Mouse (Mus musculus) embryonic facial prominence, embryonic 14.5 days (tissue): ENCODE data around the gene Trim38. TPM values are rescaled to one million over a fixed set of nuclear protein-coding genes. Genes with fewer than 3 reads are reported as not detected.
"Not testable (repeated sequence)": the region's sequence is repeated elsewhere in the genome, so short reads cannot be mapped to it uniquely, and the experiment has no call there.

Source experiments
- ATAC-seq: fragments of 200-750 bp; cut with Nextera tagmentation; 2 replicates; pipeline ENCODE4 v1.8.0; 2017; ENCODE audit warnings: low read depth, moderate number of reproducible peaks, moderate TSS enrichment
- DNase-seq: peaks from one replicate; pipeline ENCODE4 v3.0.0-alpha.2; 2015; ENCODE audit warnings: low spot score
- H3K27ac ChIP-seq: fragments of 300-500 bp; sonication (generic); replicated peaks from 2 replicates; pipeline ENCODE4 v1.5.1; 2014; ENCODE audit warnings: low read depth, mild to moderate bottlenecking, low read length, moderate library complexity
- H3K27me3 ChIP-seq: fragments of 300-500 bp; sonication (generic); replicated peaks from 2 replicates; pipeline ENCODE4 v1.6.1; 2014; ENCODE audit warnings: low read length; ENCODE audit not compliant: control insufficient read depth, insufficient read depth
- H3K36me3 ChIP-seq: fragments of 300-500 bp; sonication (generic); 2 replicates; pipeline ENCODE4 v1.6.1; 2014; ENCODE audit warnings: low read length, mixed read lengths; ENCODE audit not compliant: control insufficient read depth, insufficient read depth
- H3K4me1 ChIP-seq: fragments of 300-500 bp; sonication (generic); 2 replicates; pipeline ENCODE4 v1.6.1; 2014; ENCODE audit warnings: antibody characterized with exemption, low read length; ENCODE audit not compliant: control insufficient read depth, insufficient read depth
- H3K4me2 ChIP-seq: fragments of 300-500 bp; sonication (generic); 2 replicates; pipeline ENCODE4 v1.6.1; 2014; ENCODE audit warnings: low read depth, mild to moderate bottlenecking, low read length, moderate library complexity, mixed read lengths
- H3K4me3 ChIP-seq: fragments of 300-500 bp; sonication (generic); 2 replicates; pipeline ENCODE4 v1.5.1; 2014; ENCODE audit warnings: low read depth, mild to moderate bottlenecking, low read length
- H3K9ac ChIP-seq: fragments of 300-500 bp; sonication (generic); 2 replicates; pipeline ENCODE4 v1.6.1; 2014; ENCODE audit warnings: low read depth, mild to moderate bottlenecking, low read length, moderate library complexity, mixed read lengths
- H3K9me3 ChIP-seq: fragments of 300-500 bp; sonication (generic); 2 replicates; pipeline ENCODE4 v1.6.1; 2016; ENCODE audit warnings: low read length; ENCODE audit not compliant: control insufficient read depth
- WGBS: fragments of 180-500 bp; shearing (Covaris S2); extraction: QIAGEN DNeasy Blood & Tissue Kit; methylation state at CpG from one replicate; pipeline ENCODE4 v1.1.7; 2014; 5-methylcytosine and 5-hydroxymethylcytosine counted together
- polyA plus RNA-seq: library from polyadenylated mRNA; unstranded; fragments of >200 nt; fragmentation: Nextera tagmentation; extraction: Ambion mirVana; gene quantifications from 2 replicates; pipeline ENCODE4 v1.2.1, GENCODE M21; 2014

Trim38 gene
- 0.31 TPM in 1 of 2 replicates, not detected in the other for polyA plus RNA-seq

DNA sequence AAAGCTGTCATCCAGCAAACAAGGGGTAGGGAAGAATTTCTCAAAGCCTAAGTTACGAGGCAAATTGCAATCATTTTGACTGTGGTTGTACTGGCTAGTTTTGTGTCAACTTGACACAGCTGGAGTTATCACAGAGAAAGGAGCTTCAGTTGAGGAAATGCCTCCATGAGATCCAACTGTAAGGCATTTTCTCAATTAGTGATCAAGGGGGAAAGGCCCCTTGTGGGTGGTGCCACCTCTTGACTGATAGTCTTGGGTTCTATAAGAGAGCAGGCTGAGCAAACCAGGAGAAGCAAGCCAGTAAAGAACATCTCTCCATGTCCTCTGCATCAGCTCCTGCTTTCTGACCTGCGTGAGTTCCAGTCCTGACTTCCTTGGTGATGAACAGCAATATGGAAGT is at the start of gene Trim38:
Trim38 (plus strand) TSS at position 301 of the 400 bp plus-strand sequence.
- H3K36me3 ChIP-seq, H3K9ac ChIP-seq, H3K4me1 ChIP-seq, H3K4me2 ChIP-seq, H3K4me3 ChIP-seq, ATAC-seq, DNase-seq, H3K27me3 ChIP-seq, H3K27ac ChIP-seq, H3K9me3 ChIP-seq: not testable (repeated sequence)
- 76% methylated on average over 2 of the region's 2 CpGs for WGBS

- Histone ChIP-seq H3K9me3 (no peaks in the 10 kb centered on the region), H3K9ac (no peak overlapping the region), H3K4me2 (no peak overlapping the region), H3K27ac (no peak overlapping the region), H3K27me3 (no peaks in the 10 kb centered on the region), H3K4me3 (no peak overlapping the region), H3K36me3 (no peaks in the 10 kb centered on the region), H3K4me1 (no peaks in the 10 kb centered on the region)
- WGBS, result 83% methylated on average over 4 of the region's 4 CpGs
- no peak for DNase-seq
- ATAC-seq, result no peak
Observed at GRCm38 (mm10) chr13:23724239-23724638, 45.5 kb upstream of the Trim38 start.

DNA sequence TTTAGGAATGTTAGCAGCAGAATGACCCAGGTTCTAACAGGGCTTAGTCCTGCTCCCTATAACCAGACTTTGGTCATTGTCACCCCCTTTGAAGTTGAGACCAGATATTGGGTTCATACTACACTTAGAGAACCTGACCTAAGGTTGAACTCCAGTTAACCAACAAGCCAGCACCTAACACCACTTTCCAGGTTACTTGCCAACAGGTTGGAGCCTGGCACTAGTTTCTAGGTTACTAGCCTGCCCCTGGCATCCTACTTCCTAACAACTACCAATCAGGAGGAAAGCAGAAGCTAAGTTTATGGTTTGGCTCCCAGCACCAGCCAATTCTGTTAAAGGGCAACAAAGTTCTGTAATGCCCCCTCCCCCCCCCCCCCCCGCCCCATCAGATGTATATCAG is 44.5 kb upstream of the Trim38 start:
- Histone ChIP-seq H3K9me3 (no peaks in the 10 kb centered on the region), H3K27ac (no peak overlapping the region), H3K4me3 (no peak overlapping the region), H3K9ac (no peak overlapping the region), H3K4me2 (no peak overlapping the region), H3K27me3 (no peaks in the 10 kb centered on the region), H3K36me3 (no peaks in the 10 kb centered on the region), H3K4me1 (no peaks in the 10 kb centered on the region)
- ATAC-seq, result no peak
- WGBS, result no CpG with 5 or more reads among the region's 1 CpGs
- no peak for DNase-seq

GRCm38 (mm10) chr13:23728472-23729191 is 41.1 kb upstream of the Trim38 start:
- H3K4me1 ChIP-seq, result no peaks in the 10 kb centered on the region
- 91% methylated on average over 18 of the region's 18 CpGs for WGBS
- ATAC-seq, result no peak

GRCm38 (mm10) chr13:23729192-23729525 is 40.6 kb upstream of the Trim38 start:
- Histone ChIP-seq H3K27ac (no peak overlapping the region), H3K9me3 (no peaks in the 10 kb centered on the region), H3K27me3 (no peaks in the 10 kb centered on the region), H3K36me3 (no peaks in the 10 kb centered on the region), H3K9ac (no peak overlapping the region), H3K4me2 (no peak overlapping the region), H3K4me3 (no peak overlapping the region), H3K4me1 (no peaks in the 10 kb centered on the region)
- DNase-seq (no peak), ATAC-seq (no peak)
- WGBS, result 89% methylated on average over 9 of the region's 9 CpGs

More at GRCm38 (mm10) chr13:23728472-23729191, 41.1 kb upstream of the Trim38 start:
- H3K27me3 ChIP-seq, result no peaks in the 10 kb centered on the region
- H3K4me2 ChIP-seq, result no peak overlapping the region
- DNase-seq, result no peak
- no peak overlapping the region for H3K4me3 ChIP-seq
- H3K36me3 ChIP-seq, result no peaks in the 10 kb centered on the region
- H3K9me3 ChIP-seq, result no peaks in the 10 kb centered on the region
- no peak overlapping the region for H3K27ac ChIP-seq
- H3K9ac ChIP-seq, result no peak overlapping the region

DNA sequence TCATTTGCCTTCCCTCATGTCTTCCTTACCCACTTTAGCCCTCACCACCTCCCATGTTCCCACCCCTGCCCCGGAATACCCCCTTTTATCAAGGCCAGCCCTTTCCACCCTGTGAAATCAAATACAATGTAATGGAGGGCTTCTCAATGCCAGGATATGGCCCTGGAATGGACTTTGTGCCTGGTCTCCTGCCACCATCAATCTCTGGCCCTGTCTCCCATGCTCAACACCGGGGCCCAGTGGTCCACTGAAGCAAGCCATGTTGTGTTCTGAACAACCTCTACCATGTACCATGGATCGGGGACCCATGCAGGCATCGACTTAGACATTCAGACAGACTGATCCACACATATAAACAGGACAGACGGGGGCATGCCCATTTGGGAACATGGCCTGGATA is 40.0 kb upstream of the Trim38 start:
- no peaks in the 10 kb centered on the region for H3K36me3 ChIP-seq
- no peak overlapping the region for H3K9ac ChIP-seq
- no peak overlapping the region for H3K4me2 ChIP-seq
- H3K9me3 ChIP-seq, result no peaks in the 10 kb centered on the region
- H3K4me1 ChIP-seq, result no peaks in the 10 kb centered on the region
- H3K4me3 ChIP-seq, result no peak overlapping the region
- DNase-seq (no peak), ATAC-seq (no peak)
- 95% methylated on average over 5 of the region's 5 CpGs for WGBS
- no peak overlapping the region for H3K27ac ChIP-seq
- no peaks in the 10 kb centered on the region for H3K27me3 ChIP-seq

DNA sequence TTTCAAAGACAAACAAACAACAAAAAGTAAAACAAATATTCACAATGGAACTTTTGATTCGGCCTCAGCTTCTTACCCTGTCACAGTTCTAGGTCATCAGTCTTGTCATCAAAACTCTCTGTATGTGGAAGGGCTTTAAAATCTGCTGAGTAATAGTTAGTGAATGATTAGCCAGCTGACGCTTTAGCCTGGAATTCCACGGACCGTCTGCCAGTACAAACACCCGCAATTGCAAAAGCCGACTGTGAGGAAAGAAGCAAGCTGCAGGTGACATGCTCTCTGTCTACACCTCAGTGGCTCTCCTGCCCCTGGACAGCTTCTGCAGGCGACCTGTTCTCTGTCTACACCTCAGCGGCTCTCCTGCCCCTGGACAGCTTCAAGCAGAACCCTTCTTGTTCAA is 39.2 kb upstream of the Trim38 start:
- no peaks in the 10 kb centered on the region for H3K4me1 ChIP-seq
- H3K4me2 ChIP-seq, result no peak overlapping the region
- H3K36me3 ChIP-seq, result no peaks in the 10 kb centered on the region
- H3K27me3 ChIP-seq, result no peaks in the 10 kb centered on the region
- ATAC-seq (no peak), DNase-seq (peak; percentile 31)
- 34% methylated on average over 8 of the region's 8 CpGs for WGBS
- H3K9me3 ChIP-seq, result no peaks in the 10 kb centered on the region
- no peak overlapping the region for H3K9ac ChIP-seq
- H3K4me3 ChIP-seq, result no peak overlapping the region
- H3K27ac ChIP-seq, result no peak overlapping the region

- 27% methylated on average over 8 of the region's 8 CpGs for WGBS
- H3K4me3 ChIP-seq, result no peak overlapping the region
- no peak overlapping the region for H3K9ac ChIP-seq
- H3K4me1 ChIP-seq, result no peaks in the 10 kb centered on the region
- no peak overlapping the region for H3K27ac ChIP-seq
- DNase-seq, result peak; percentile 80
- no peaks in the 10 kb centered on the region for H3K9me3 ChIP-seq
- H3K4me2 ChIP-seq, result no peak overlapping the region
- no peaks in the 10 kb centered on the region for H3K36me3 ChIP-seq
- no peak for ATAC-seq
- no peaks in the 10 kb centered on the region for H3K27me3 ChIP-seq
Observed at GRCm38 (mm10) chr13:23732156-23732804, 37.4 kb upstream of the Trim38 start.

DNA sequence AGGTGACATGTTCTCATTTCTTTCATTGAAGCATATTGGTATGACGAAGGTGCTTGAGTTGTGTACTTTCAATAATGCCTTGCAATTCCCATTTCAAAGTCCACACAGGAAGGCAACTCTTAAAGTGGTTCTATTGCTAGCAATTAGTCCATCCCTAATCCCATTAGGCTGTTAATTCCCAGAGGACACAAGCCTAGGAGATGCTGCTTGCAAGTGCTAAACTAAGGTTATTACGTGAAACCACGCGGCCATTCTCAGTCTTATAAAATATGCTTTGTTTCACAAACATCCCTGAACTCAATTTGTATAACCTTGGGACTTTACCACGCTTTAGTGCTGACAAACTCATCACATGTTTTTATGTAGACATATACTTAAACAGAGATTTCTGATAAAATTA is 32.6 kb upstream of the Trim38 start:
- no peak for ATAC-seq

More for the DNA sequence above, 32.6 kb upstream of the Trim38 start:
- Histone ChIP-seq H3K36me3 (no peaks in the 10 kb centered on the region), H3K9ac (no peak overlapping the region), H3K27ac (no peak overlapping the region), H3K4me2 (no peak overlapping the region), H3K4me3 (no peak overlapping the region), H3K4me1 (peaks cover 14% of the 10 kb centered on the region; the same call in 1 of the 2 replicates), H3K27me3 (no peaks in the 10 kb centered on the region), H3K9me3 (no peaks in the 10 kb centered on the region)
- no peak for DNase-seq
- WGBS, result 82% methylated on average over 5 of the region's 5 CpGs
